Mouse (Mus musculus) embryonic facial prominence, embryonic 12.5 days (tissue): ENCODE measurements around the gene Sufu. TPM values are rescaled to one million over a fixed set of nuclear protein-coding genes. Genes with fewer than 3 reads are reported as not detected.

ENCODE experiments used
- ATAC-seq: fragments of 200-750 bp; cut with Nextera tagmentation; 2 replicates; pipeline ENCODE4 v1.8.0; 2017; ENCODE audit not compliant: insufficient number of reproducible peaks, insufficient read depth, low FRiP score, low TSS enrichment
- H3K27ac ChIP-seq: fragments of 300-500 bp; sonication (generic); 2 replicates; pipeline ENCODE4 v1.5.1; 2016; ENCODE audit warnings: mild to moderate bottlenecking
- H3K27me3 ChIP-seq: fragments of 300-500 bp; sonication (generic); 2 replicates; pipeline ENCODE4 v1.6.1; 2016; ENCODE audit warnings: mild to moderate bottlenecking, moderate library complexity
- H3K36me3 ChIP-seq: fragments of 300-500 bp; sonication (generic); 2 replicates; pipeline ENCODE4 v1.6.1; 2016; ENCODE audit warnings: mild to moderate bottlenecking
- H3K4me1 ChIP-seq: fragments of 300-500 bp; sonication (generic); 2 replicates; pipeline ENCODE4 v1.6.1; 2016
- H3K4me2 ChIP-seq: fragments of 300-500 bp; sonication (generic); replicated peaks from 2 replicates; pipeline ENCODE4 v1.6.1; 2016; ENCODE audit warnings: mild to moderate bottlenecking, moderate library complexity
- H3K4me3 ChIP-seq: fragments of 300-500 bp; sonication (generic); 2 replicates; pipeline ENCODE4 v1.5.1; 2016; ENCODE audit warnings: mild to moderate bottlenecking
- H3K9ac ChIP-seq: fragments of 300-500 bp; sonication (generic); 2 replicates; pipeline ENCODE4 v1.6.1; 2016; ENCODE audit warnings: mild to moderate bottlenecking, moderate library complexity
- H3K9me3 ChIP-seq: fragments of 300-500 bp; sonication (generic); 2 replicates; pipeline ENCODE4 v1.6.1; 2016; ENCODE audit warnings: mild to moderate bottlenecking, moderate library complexity
- whole genome bisulfite sequencing: fragments of 180-500 bp; shearing (Covaris S2); methylation state at CpG from one replicate; pipeline ENCODE4 v1.1.7; 2016; 5-methylcytosine and 5-hydroxymethylcytosine counted together
- polyA plus RNA-seq: library from polyadenylated mRNA; unstranded; fragments of >200 nt; fragmentation: Nextera tagmentation; extraction: Ambion mirVana; gene quantifications from 2 replicates; pipeline ENCODE4 v1.2.1, GENCODE M21; 2016

Gene Sufu
- polyA plus RNA-seq, 1 experiment from 2014 or later = 47.6 TPM

- Histone ChIP-seq H3K4me1 (peaks cover 50% of the 10 kb centered on the region), H3K4me3 (peak overlapping the region; percentile 92), H3K27ac (peak overlapping the region; percentile 99), H3K27me3 (no peaks in the 10 kb centered on the region), H3K4me2 (peak overlapping the region; percentile 89), H3K9me3 (no peaks in the 10 kb centered on the region), H3K9ac (peak overlapping the region; percentile 97), H3K36me3 (peaks cover 30% of the 10 kb centered on the region)
- ATAC-seq = peak; percentile 5; the same call in 1 of the 2 replicates
- WGBS = under 1% methylated on average over 21 of the region's 21 CpGs
Observed at GRCm38 (mm10) chr19:46503351-46504084, 106.8 kb downstream of the Sufu start.

DNA sequence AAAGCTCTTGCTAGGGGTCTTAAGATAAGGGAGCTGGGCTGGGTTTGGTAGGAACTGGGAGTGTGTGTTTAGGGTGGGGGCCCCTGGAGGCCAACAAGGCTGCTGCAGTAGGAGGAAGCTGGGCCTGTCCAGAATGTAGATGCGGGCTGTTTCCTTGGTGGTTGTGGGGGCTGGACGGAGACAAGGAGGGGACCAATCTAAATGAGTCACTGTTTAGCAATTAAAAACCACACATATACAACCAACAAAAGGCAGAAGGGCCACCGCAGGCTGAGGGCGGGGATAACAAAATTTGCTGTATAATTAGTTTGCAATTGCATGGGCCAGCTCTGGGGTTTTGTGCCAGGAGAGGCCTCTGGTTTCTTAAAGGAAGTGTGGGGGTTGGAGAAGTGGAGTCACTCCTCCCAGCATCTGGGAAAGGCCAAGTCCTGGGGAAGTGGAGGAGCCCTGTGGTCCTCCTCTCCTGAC is 107.4 kb downstream of the Sufu start:
- H3K36me3 ChIP-seq = peaks cover 30% of the 10 kb centered on the region
- ATAC-seq = no peak
- peak overlapping the region; percentile 99 for H3K27ac ChIP-seq
- WGBS = 3% methylated on average over 4 of the region's 4 CpGs
- H3K4me1 ChIP-seq = peaks cover 54% of the 10 kb centered on the region
- H3K9me3 ChIP-seq = no peaks in the 10 kb centered on the region
- H3K9ac ChIP-seq = peak overlapping the region; percentile 97
- peak overlapping the region; percentile 92 for H3K4me3 ChIP-seq
- no peaks in the 10 kb centered on the region for H3K27me3 ChIP-seq
- H3K4me2 ChIP-seq = peak overlapping the region; percentile 89

DNA sequence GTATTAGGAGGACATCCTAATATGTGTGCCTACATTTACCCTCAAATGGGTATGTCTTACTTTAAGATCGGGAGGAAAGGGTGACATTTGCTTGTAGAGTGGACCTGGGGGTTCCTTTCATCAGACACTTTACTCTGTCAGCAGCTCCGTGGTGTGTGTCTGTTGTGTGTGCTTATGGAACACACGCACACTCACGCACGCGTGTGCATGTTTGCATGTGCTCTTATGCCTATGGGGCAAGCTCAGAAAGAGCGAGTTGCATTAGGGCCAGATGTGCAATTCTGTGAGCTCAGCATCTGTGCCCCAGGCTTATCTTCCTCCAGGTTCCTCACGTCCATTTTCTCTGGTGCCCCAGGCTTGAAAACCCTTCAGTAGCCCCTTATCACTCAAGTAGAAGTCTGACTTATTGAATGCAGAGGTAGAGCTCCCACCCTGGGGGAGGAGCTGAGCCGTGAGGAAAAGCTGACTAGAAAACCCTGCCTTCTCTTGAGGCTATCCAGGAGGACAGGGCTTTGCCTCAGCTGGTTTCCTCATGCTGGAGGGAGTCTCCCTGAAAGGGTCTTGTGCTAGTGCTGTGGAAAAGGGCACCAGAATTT is 108.2 kb downstream of the Sufu start:
- H3K4me1 ChIP-seq = peaks cover 54% of the 10 kb centered on the region
- no peaks in the 10 kb centered on the region for H3K9me3 ChIP-seq
- peak overlapping the region; percentile 89 for H3K4me2 ChIP-seq
- H3K4me3 ChIP-seq = peak overlapping the region; percentile 92
- no peaks in the 10 kb centered on the region for H3K27me3 ChIP-seq
- ATAC-seq = no peak
- H3K9ac ChIP-seq = peak overlapping the region; percentile 97; the same call in 1 of the 2 replicates
- whole genome bisulfite sequencing = 56% methylated on average over 9 of the region's 9 CpGs
- H3K27ac ChIP-seq = peak overlapping the region; percentile 99
- peaks cover 30% of the 10 kb centered on the region for H3K36me3 ChIP-seq

GRCm38 (mm10) chr19:46505646-46506371 is 109.1 kb downstream of the Sufu start:
- 83% methylated on average over 8 of the region's 8 CpGs for WGBS
- Histone ChIP-seq H3K4me2 (peak overlapping the region; percentile 89), H3K4me1 (peaks cover 58% of the 10 kb centered on the region), H3K4me3 (peak overlapping the region; percentile 17), H3K9me3 (no peaks in the 10 kb centered on the region), H3K27me3 (no peaks in the 10 kb centered on the region), H3K27ac (no peak overlapping the region), H3K36me3 (peaks cover 30% of the 10 kb centered on the region), H3K9ac (no peak overlapping the region; the same call in 1 of the 2 replicates)
- ATAC-seq = no peak

DNA sequence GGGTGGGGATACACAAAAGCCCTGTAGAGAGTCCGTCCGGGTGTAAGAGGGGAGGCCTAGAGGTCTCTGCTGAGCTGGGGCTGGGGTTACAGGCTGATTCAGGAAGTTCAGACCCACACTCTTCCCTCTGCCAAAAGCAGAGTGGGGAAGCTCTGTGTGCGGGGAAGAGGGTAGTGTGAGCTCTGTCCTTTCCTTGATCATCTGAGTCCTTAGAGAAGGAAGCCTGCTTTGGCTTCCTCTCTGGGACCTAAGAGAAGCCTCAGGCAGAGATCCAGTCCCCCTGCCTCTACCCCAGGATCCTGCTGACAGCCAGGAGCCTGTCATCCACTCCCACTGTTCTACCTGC is 109.6 kb downstream of the Sufu start:
- Histone ChIP-seq H3K4me1 (peaks cover 58% of the 10 kb centered on the region), H3K9ac (peak overlapping the region; percentile 41; the same call in 1 of the 2 replicates), H3K36me3 (peaks cover 33% of the 10 kb centered on the region), H3K27ac (no peak overlapping the region), H3K9me3 (no peaks in the 10 kb centered on the region), H3K4me2 (peak overlapping the region; percentile 89), H3K27me3 (no peaks in the 10 kb centered on the region), H3K4me3 (peak overlapping the region; percentile 17; the same call in 1 of the 2 replicates)
- ATAC-seq = no peak
- WGBS = 68% methylated on average over 3 of the region's 3 CpGs

- Histone ChIP-seq H3K27ac (peak overlapping the region; percentile 73), H3K9me3 (no peaks in the 10 kb centered on the region), H3K4me2 (peak overlapping the region; percentile 89; the same call in 1 of the 2 replicates), H3K9ac (peak overlapping the region; percentile 41; the same call in 1 of the 2 replicates), H3K36me3 (peaks cover 36% of the 10 kb centered on the region), H3K27me3 (no peaks in the 10 kb centered on the region), H3K4me3 (peak overlapping the region; percentile 17; the same call in 1 of the 2 replicates), H3K4me1 (peaks cover 58% of the 10 kb centered on the region)
- ATAC-seq = no peak
- WGBS = 45% methylated on average over 8 of the region's 8 CpGs
Observed at GRCm38 (mm10) chr19:46507181-46507581, 110.5 kb downstream of the Sufu start.

GRCm38 (mm10) chr19:46507806-46508205 is 111.1 kb downstream of the Sufu start:
- ATAC-seq = no peak
- peak overlapping the region; percentile 73; the same call in 1 of the 2 replicates for H3K27ac ChIP-seq
- no peak overlapping the region for H3K4me2 ChIP-seq
- no peak overlapping the region for H3K9ac ChIP-seq
- no peaks in the 10 kb centered on the region for H3K9me3 ChIP-seq
- WGBS = 93% methylated on average over 1 of the region's 1 CpGs
- no peaks in the 10 kb centered on the region for H3K27me3 ChIP-seq
- no peak overlapping the region for H3K4me3 ChIP-seq
- H3K36me3 ChIP-seq = peaks cover 42% of the 10 kb centered on the region
- peaks cover 54% of the 10 kb centered on the region for H3K4me1 ChIP-seq

- Histone ChIP-seq H3K9me3 (no peaks in the 10 kb centered on the region), H3K9ac (no peak overlapping the region), H3K4me2 (no peak overlapping the region), H3K4me1 (peaks cover 53% of the 10 kb centered on the region), H3K4me3 (no peak overlapping the region), H3K27ac (no peak overlapping the region), H3K27me3 (no peaks in the 10 kb centered on the region), H3K36me3 (peaks cover 50% of the 10 kb centered on the region)
- 82% methylated on average over 3 of the region's 3 CpGs for WGBS
- no peak for ATAC-seq
Observed at GRCm38 (mm10) chr19:46508738-46509137, 112.0 kb downstream of the Sufu start.

DNA sequence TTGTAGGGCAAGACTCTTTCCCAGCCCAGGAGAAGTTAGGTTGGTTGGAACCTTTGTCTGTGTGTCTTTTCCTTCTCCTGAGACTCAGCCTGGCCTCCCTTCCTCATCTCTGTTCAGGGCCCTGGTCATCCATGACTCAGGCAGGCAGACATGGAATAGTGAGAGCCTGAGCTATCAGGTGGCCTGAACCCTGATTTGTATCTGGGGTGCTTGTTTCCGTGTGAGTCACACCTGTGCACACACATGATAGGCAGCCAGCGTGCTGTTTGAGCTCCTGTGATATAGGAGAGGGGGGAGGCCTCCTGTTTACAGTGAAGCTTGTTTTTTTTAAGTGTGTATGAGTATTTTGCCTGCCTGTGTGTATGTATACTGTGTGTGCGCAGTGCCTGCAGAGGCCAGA is 112.5 kb downstream of the Sufu start:
- H3K27ac ChIP-seq = no peak overlapping the region
- no peaks in the 10 kb centered on the region for H3K27me3 ChIP-seq
- 82% methylated on average over 3 of the region's 3 CpGs for WGBS
- peaks cover 48% of the 10 kb centered on the region for H3K4me1 ChIP-seq
- ATAC-seq = no peak
- H3K4me2 ChIP-seq = no peak overlapping the region
- no peak overlapping the region for H3K4me3 ChIP-seq
- no peaks in the 10 kb centered on the region for H3K9me3 ChIP-seq
- H3K36me3 ChIP-seq = peaks cover 55% of the 10 kb centered on the region
- H3K9ac ChIP-seq = no peak overlapping the region

DNA sequence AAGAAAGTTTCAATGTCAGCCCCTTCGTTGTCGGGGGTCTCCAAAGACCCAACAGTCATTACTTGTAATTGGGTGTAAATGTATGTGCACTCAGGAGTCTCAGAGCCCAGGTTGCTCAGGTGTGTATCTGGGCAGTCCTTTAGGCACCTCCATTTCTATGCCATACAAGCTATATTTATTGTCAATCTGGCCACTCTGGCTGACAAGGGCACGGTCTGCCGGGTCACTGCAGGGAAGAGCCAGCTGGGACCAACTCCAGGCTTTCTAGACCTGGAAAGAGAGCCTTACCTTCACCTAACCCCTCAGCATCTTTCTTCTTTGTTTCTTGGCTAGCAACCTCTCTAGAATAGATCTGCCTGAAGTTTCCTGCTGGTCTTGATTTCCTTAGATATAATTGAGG is 113.0 kb downstream of the Sufu start:
- H3K36me3 ChIP-seq = peaks cover 60% of the 10 kb centered on the region
- H3K4me3 ChIP-seq = no peak overlapping the region
- H3K4me1 ChIP-seq = peaks cover 43% of the 10 kb centered on the region
- no peak overlapping the region for H3K4me2 ChIP-seq
- 83% methylated on average over 4 of the region's 4 CpGs for WGBS
- H3K27ac ChIP-seq = no peak overlapping the region
- no peak overlapping the region for H3K9ac ChIP-seq
- no peaks in the 10 kb centered on the region for H3K27me3 ChIP-seq
- no peaks in the 10 kb centered on the region for H3K9me3 ChIP-seq
- ATAC-seq = no peak

- Histone ChIP-seq H3K36me3 (peaks cover 60% of the 10 kb centered on the region), H3K27me3 (no peaks in the 10 kb centered on the region), H3K4me2 (no peak overlapping the region), H3K27ac (no peak overlapping the region), H3K9me3 (no peaks in the 10 kb centered on the region), H3K4me1 (peaks cover 36% of the 10 kb centered on the region), H3K4me3 (no peak overlapping the region), H3K9ac (no peak overlapping the region)
- ATAC-seq = no peak
- WGBS = 81% methylated on average over 5 of the region's 5 CpGs
Observed at GRCm38 (mm10) chr19:46510401-46510800, 113.7 kb downstream of the Sufu start.
